Mouse (Mus musculus) spleen, postnatal 0 days (tissue): ENCODE data around the gene St6galnac5. TPM values are rescaled to one million over a fixed set of nuclear protein-coding genes. Genes with fewer than 3 reads are reported as not detected.

Source experiments
- polyA plus RNA-seq: library from polyadenylated mRNA; unstranded; fragments of >200 nt; fragmentation: Nextera tagmentation; extraction: Ambion mirVana; gene quantifications from 2 replicates; pipeline ENCODE4 v1.2.1, GENCODE M21; 2015

The St6galnac5 gene
- polyA plus RNA-seq = 2.1 and 2.2 TPM in 2 replicates

GRCm38 (mm10) chr3:152981988-152982387, at the start of gene St6galnac5:
TSS of gene St6galnac5 (minus strand) at chr3:152982246.

